Mouse (Mus musculus) forebrain, embryonic 11.5 days (tissue): ENCODE results near the gene Tmod3. TPM values are rescaled to one million over a fixed set of nuclear protein-coding genes. Genes with fewer than 3 reads are reported as not detected.
A peak's percentile ranks its signal among the peaks of the same experiment; 100 is the strongest.

Experiments
- ATAC-seq: fragments of 200-750 bp; cut with Nextera tagmentation; replicated peaks from 2 replicates; pipeline ENCODE4 v1.8.0; 2017; ENCODE audit warnings: moderate TSS enrichment; ENCODE audit not compliant: low FRiP score
- DNase-seq: peaks from one replicate; pipeline ENCODE4 v3.0.0-alpha.2; 2017; ENCODE audit warnings: low spot score
- H3K27ac ChIP-seq: fragments of 300-500 bp; sonication (generic); 2 replicates; pipeline ENCODE4 v1.5.1; 2014; ENCODE audit warnings: low read depth, low read length
- H3K27me3 ChIP-seq: fragments of 300-500 bp; sonication (generic); 2 replicates; pipeline ENCODE4 v1.6.1; 2014; ENCODE audit warnings: mild to moderate bottlenecking, low read length, mixed read lengths; ENCODE audit not compliant: control insufficient read depth, insufficient read depth
- H3K36me3 ChIP-seq: fragments of 300-500 bp; sonication (generic); 2 replicates; pipeline ENCODE4 v1.6.1; 2014; ENCODE audit warnings: mild to moderate bottlenecking, low read length, moderate library complexity, mixed read lengths; ENCODE audit not compliant: control insufficient read depth, insufficient read depth
- H3K4me1 ChIP-seq: fragments of 300-500 bp; sonication (generic); replicated peaks from 2 replicates; pipeline ENCODE4 v1.6.1; 2014; ENCODE audit warnings: low read length, mixed read lengths; ENCODE audit not compliant: control insufficient read depth, insufficient read depth
- H3K4me2 ChIP-seq: fragments of 300-500 bp; sonication (generic); 2 replicates; pipeline ENCODE4 v1.6.1; 2014; ENCODE audit warnings: low read depth, mild to moderate bottlenecking, low read length, moderate library complexity, mixed read lengths; ENCODE audit not compliant: severe bottlenecking
- H3K4me3 ChIP-seq: fragments of 300-500 bp; sonication (generic); 2 replicates; pipeline ENCODE4 v1.5.1; 2014; ENCODE audit warnings: low read depth, low read length
- H3K9ac ChIP-seq: fragments of 300-500 bp; sonication (generic); 2 replicates; pipeline ENCODE4 v1.6.1; 2014; ENCODE audit warnings: low read length
- H3K9me3 ChIP-seq: fragments of 300-500 bp; sonication (generic); 2 replicates; pipeline ENCODE4 v1.6.1; 2016; ENCODE audit warnings: low read length, mixed read lengths; ENCODE audit not compliant: control insufficient read depth
- WGBS: fragments of 180-500 bp; shearing (Covaris S2); extraction: QIAGEN DNeasy Blood & Tissue Kit; methylation state at CpG from one replicate; pipeline ENCODE4 v1.1.7; 2014; 5-methylcytosine and 5-hydroxymethylcytosine counted together
- polyA plus RNA-seq: library from polyadenylated mRNA; unstranded; fragments of >200 nt; fragmentation: Nextera tagmentation; extraction: Ambion mirVana; gene quantifications from 2 replicates; pipeline ENCODE4 v1.2.1, GENCODE M21; 2014

Gene Tmod3
- polyA plus RNA-seq, 1 experiment from 2014 or later: 101 TPM

DNA sequence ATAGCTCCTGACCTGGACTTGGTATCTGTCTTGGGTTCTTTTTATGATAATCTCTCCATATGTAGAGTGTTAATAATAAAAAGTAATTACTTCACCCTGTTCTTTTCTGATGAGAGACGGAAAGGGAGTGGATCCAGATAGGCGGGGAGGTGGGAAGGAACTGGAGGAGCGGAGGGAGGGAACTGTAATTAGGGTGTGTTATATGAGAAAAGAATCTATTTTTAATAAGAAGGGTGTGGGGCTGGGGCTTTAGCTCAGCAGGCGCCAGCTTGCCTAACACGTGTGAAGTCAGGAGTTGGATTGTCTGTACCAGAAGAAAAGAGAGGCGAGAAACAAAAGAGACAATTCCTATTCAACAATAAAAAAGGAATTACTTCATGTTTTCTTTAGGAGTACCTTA, 35.8 kb downstream of the Tmod3 start:
- no peaks in the 10 kb centered on the region for H3K9me3 ChIP-seq
- no peak overlapping the region for H3K27ac ChIP-seq
- ATAC-seq (peak; percentile 58), DNase-seq (no peak)
- H3K4me2 ChIP-seq: no peak overlapping the region
- 29% methylated on average over 6 of the region's 6 CpGs for WGBS
- no peaks in the 10 kb centered on the region for H3K4me1 ChIP-seq
- no peak overlapping the region for H3K9ac ChIP-seq
- H3K36me3 ChIP-seq: no peaks in the 10 kb centered on the region
- H3K4me3 ChIP-seq: no peak overlapping the region
- H3K27me3 ChIP-seq: no peaks in the 10 kb centered on the region

DNA sequence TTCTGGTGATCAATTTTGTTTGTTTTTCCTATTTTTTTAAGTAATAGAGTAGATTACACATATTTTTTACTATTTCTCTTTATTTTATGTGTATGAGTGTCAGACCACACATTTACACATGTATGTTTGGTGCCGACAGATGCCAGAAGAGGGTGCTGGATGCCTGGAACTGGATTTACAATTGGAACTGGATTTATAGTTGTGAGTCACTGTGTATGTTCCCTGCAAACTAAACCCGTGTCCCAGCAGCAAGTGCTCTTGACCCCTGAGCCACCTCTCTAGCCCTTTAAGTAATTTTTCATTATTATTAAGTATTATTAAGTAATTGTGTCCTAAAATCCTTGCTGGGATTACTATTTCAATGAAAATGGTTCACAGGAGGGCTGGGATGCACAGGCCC, 37.2 kb downstream of the Tmod3 start:
- ATAC-seq: no peak
- WGBS: 81% methylated on average over 2 of the region's 2 CpGs

DNA sequence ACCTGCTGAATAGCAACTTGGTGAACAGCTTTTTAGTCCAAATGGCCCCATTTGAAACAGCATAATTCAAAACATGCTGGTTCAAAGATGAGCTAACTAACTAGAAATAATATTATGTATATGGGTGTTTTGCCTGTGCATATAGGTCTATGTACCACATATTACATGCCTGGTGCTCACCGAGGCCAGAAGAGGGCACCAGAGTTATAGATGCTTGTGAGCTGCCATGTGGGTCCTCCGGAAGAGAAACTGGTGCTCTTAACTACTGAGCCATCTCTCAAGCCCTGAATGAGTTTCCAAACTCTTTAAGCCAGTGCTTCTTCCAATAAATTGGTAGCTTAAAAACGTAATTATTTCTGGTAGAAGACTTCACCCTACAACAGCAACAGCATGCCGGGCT, 37.7 kb downstream of the Tmod3 start:
- 0 out of 2 replicates have a peak, but pooled peaks have one; percentile 42 for ATAC-seq
- 63% methylated on average over 4 of the region's 4 CpGs for WGBS
- H3K4me1 ChIP-seq: no peaks in the 10 kb centered on the region

More for the DNA sequence above, 37.2 kb downstream of the Tmod3 start:
- no peaks in the 10 kb centered on the region for H3K9me3 ChIP-seq
- H3K4me1 ChIP-seq: no peaks in the 10 kb centered on the region
- DNase-seq: no peak
- no peak overlapping the region for H3K4me2 ChIP-seq
- H3K36me3 ChIP-seq: no peaks in the 10 kb centered on the region
- H3K27me3 ChIP-seq: no peaks in the 10 kb centered on the region
- H3K4me3 ChIP-seq: no peak overlapping the region
- no peak overlapping the region for H3K27ac ChIP-seq
- no peak overlapping the region for H3K9ac ChIP-seq

DNA sequence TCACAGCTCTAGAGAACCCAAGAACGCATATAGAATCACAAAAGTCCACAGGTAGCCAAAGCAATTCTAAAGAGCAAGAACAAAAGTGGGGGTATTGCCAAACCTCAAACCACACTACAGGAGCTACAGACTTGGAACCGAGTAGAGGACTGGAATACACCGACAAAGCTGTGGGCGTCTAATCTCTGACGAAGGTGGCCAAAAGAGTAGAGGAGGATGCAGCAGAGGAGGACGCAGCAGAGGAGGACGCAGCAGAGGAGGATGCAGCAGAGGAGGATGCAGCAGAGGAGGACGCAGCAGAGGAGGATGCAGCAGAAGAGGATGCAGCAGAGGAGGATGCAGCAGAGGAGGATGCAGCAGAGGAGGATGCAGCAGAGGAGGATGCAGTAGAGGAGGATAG, 38.5 kb downstream of the Tmod3 start:
- ATAC-seq (no peak), DNase-seq (no peak)
- 92% methylated on average over 8 of the region's 8 CpGs for WGBS
- H3K27me3 ChIP-seq: no peaks in the 10 kb centered on the region
- H3K36me3 ChIP-seq: no peaks in the 10 kb centered on the region
- H3K9ac ChIP-seq: no peak overlapping the region
- no peaks in the 10 kb centered on the region for H3K4me1 ChIP-seq
- no peaks in the 10 kb centered on the region for H3K9me3 ChIP-seq
- H3K4me2 ChIP-seq: no peak overlapping the region
- H3K27ac ChIP-seq: no peak overlapping the region
- H3K4me3 ChIP-seq: no peak overlapping the region

More for the DNA sequence above, 37.7 kb downstream of the Tmod3 start:
- peak; percentile 67 for DNase-seq
- no peaks in the 10 kb centered on the region for H3K36me3 ChIP-seq
- H3K9ac ChIP-seq: no peak overlapping the region
- H3K4me3 ChIP-seq: no peak overlapping the region
- no peak overlapping the region for H3K27ac ChIP-seq
- H3K27me3 ChIP-seq: no peaks in the 10 kb centered on the region
- H3K4me2 ChIP-seq: no peak overlapping the region
- no peaks in the 10 kb centered on the region for H3K9me3 ChIP-seq

DNA sequence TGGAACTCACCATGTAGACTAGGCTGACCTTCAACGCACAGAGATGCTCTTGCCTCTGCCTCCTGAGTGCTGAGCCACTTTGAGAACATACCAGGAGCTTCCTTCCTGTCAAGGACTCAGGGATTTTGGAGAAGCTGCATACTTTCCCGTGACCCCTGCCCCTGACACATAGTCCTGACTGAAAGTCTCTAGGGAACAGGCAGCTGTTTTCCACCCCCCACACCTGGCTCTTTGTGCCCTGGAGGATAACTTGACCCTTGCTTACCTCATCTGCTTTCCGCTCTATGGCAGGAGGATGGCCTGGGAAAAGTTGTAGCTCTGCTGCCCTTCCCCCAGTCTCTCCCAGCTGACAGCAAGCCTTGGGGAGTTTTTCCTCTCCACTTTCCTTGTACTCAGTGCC, 41.7 kb downstream of the Tmod3 start:
- H3K4me2 ChIP-seq: no peak overlapping the region
- ATAC-seq (no peak), DNase-seq (no peak)
- H3K27me3 ChIP-seq: no peaks in the 10 kb centered on the region
- WGBS: 73% methylated on average over 3 of the region's 3 CpGs
- no peaks in the 10 kb centered on the region for H3K4me1 ChIP-seq
- H3K27ac ChIP-seq: no peak overlapping the region
- no peak overlapping the region for H3K9ac ChIP-seq
- H3K36me3 ChIP-seq: no peaks in the 10 kb centered on the region; the same call in 1 of the 2 replicates
- no peak overlapping the region for H3K4me3 ChIP-seq
- no peaks in the 10 kb centered on the region for H3K9me3 ChIP-seq

DNA sequence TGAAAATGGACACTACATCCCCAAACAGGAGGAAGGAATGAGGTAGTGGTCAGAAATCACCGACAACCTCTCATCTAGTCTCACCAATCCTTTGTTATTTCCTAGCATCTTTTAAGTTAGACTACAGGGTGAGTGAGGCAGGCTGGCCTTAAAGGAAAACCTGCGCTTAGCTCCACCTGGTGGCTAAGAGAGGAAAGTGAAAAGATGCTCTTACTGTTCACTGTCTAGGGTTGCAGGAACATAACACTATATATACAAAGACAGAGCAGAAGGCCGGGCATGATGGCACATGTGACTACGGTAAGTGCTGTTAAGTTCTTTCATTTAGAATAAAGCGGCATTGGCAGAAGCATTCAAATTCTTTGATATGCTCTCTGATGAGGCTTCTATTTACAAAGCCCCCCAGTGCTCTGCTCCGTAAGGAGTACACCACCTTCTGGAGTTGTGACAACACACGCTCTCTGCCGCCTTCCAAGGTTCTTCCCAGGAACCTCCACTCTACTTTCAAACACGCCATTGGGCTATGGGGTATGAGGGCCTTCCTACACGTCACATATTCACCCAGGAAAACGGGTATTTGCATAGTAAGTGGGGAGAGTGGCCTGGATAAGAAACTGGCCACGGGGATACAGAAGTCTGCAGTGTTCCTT, 43.9 kb downstream of the Tmod3 start:
- Histone ChIP-seq H3K27me3 (no peaks in the 10 kb centered on the region), H3K4me2 (no peak overlapping the region), H3K4me3 (no peak overlapping the region), H3K27ac (no peak overlapping the region), H3K36me3 (no peaks in the 10 kb centered on the region; the same call in 1 of the 2 replicates), H3K4me1 (no peaks in the 10 kb centered on the region), H3K9me3 (no peaks in the 10 kb centered on the region), H3K9ac (no peak overlapping the region)
- ATAC-seq (peak; percentile 71; the same call in 1 of the 2 replicates), DNase-seq (no peak)
- WGBS: 69% methylated on average over 12 of the region's 12 CpGs

DNA sequence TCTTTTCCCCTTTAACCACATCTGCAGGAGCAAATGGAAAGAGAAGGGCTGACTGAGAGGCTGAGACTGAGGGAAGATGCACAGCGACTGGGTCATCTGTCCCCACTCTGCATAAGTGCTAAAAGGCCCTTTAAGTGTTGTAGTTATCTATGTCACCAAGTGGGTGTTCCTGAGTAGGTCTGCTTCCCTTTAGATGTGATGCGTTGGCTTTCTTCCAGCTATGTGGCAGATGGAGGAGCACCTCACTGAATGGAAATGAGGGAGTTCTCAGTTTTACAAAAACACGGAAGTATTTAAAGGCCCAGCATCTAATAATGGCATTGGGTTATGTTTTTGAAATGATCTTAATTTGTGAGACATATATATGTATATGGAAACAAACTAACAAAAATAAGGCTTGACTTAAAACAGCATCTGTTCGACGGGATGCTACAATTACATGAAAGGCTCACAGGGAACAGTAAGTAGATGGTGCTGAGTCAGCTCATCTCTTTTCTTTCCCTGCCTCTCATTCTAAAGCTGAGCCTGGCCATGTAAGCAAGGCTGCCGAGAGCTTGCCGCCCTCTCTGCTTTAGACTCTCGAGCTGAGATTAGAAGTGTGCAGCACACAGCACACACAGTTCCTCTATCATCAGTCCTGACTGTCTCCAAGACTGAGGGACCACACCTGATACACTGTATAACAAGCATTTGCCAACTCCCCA, 48.1 kb downstream of the Tmod3 start:
- no peak overlapping the region for H3K9ac ChIP-seq
- no peak overlapping the region for H3K4me3 ChIP-seq
- ATAC-seq: no peak
- 85% methylated on average over 8 of the region's 8 CpGs for WGBS
- H3K36me3 ChIP-seq: peaks cover 2% of the 10 kb centered on the region
- H3K27me3 ChIP-seq: no peaks in the 10 kb centered on the region
- no peaks in the 10 kb centered on the region for H3K9me3 ChIP-seq
- H3K27ac ChIP-seq: no peak overlapping the region
- no peak overlapping the region for H3K4me2 ChIP-seq
- H3K4me1 ChIP-seq: no peaks in the 10 kb centered on the region
- no peak for DNase-seq

DNA sequence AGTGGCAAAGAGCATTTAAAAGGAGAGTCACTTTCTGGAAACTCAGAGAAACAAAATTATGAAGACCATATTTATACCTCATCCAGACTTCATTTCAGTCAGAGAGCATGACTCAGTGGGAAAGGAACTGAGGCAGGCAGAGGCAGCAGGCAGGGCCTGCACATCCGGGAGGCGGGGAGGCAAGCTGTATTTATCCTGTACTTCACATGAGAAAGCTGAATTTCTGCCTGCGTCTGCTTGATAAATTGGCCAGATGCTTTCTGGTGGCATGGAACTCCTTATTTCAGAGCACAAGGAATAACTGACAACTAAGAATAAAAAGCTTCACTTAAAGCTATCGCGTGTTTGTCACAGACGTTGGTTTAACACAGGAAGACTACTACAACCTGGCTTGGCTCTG, 55.1 kb downstream of the Tmod3 start:
- Histone ChIP-seq H3K9ac (no peak overlapping the region), H3K4me1 (no peaks in the 10 kb centered on the region), H3K4me2 (no peak overlapping the region), H3K4me3 (no peak overlapping the region), H3K27me3 (no peaks in the 10 kb centered on the region), H3K36me3 (peaks cover 2% of the 10 kb centered on the region; the same call in 1 of the 2 replicates), H3K27ac (no peak overlapping the region), H3K9me3 (no peaks in the 10 kb centered on the region)
- ATAC-seq (no peak), DNase-seq (no peak)
- 92% methylated on average over 6 of the region's 6 CpGs for WGBS

DNA sequence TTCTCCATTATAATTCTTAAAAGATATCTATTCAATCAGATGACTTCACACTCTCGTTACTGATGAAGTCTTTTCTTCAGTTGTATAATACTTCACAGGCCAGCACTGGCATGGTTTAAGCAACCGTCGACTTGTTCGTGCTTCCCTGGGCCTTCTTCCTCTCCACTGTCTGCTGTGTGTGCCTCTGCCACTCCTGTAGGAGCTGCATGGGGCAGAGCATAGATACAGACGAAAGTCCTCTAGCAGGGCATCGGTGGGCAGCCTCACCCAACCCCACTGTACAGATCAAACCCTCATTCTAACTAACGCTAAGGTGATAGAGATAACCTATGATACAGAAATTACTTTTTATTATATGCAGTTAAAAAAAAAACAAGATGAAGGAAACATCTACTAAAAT, 60.9 kb downstream of the Tmod3 start:
- H3K4me1 ChIP-seq: no peaks in the 10 kb centered on the region
- WGBS: 91% methylated on average over 7 of the region's 7 CpGs

More for the DNA sequence above, 60.9 kb downstream of the Tmod3 start:
- no peak overlapping the region for H3K9ac ChIP-seq
- H3K9me3 ChIP-seq: no peaks in the 10 kb centered on the region
- H3K27me3 ChIP-seq: no peaks in the 10 kb centered on the region
- H3K4me2 ChIP-seq: no peak overlapping the region
- H3K36me3 ChIP-seq: peaks cover 5% of the 10 kb centered on the region; the same call in 1 of the 2 replicates
- H3K4me3 ChIP-seq: no peak overlapping the region
- DNase-seq: no peak
- ATAC-seq: no peak
- H3K27ac ChIP-seq: no peak overlapping the region
